Mouse (Mus musculus) testis, adult 2 months (tissue): Measurements from ENCODE around the gene Pofut2. TPM values are rescaled to one million over a fixed set of nuclear protein-coding genes. Genes with fewer than 3 reads are reported as not detected.

Experiments
- H3K27ac ChIP-seq: fragments of 200-500 bp; 2 replicates; pipeline ENCODE4 v1.5.1; 2012; ENCODE audit warnings: low read depth, low read length; ENCODE audit not compliant: control insufficient read depth, insufficient read depth
- H3K27me3 ChIP-seq: fragments of 200-500 bp; 2 replicates; pipeline ENCODE4 v1.6.1; 2012; ENCODE audit warnings: mild to moderate bottlenecking, low read length, moderate library complexity; ENCODE audit not compliant: control insufficient read depth, insufficient read depth
- H3K36me3 ChIP-seq: fragments of 200-500 bp; 2 replicates; pipeline ENCODE4 v1.6.1; 2012; ENCODE audit warnings: mild to moderate bottlenecking, low read length; ENCODE audit not compliant: control insufficient read depth, insufficient read depth
- H3K4me1 ChIP-seq: fragments of 200-500 bp; 2 replicates; pipeline ENCODE4 v1.6.1; 2012; ENCODE audit warnings: low read length; ENCODE audit not compliant: control insufficient read depth, insufficient read depth
- H3K4me3 ChIP-seq: fragments of 200-500 bp; 2 replicates; pipeline ENCODE4 v1.5.1; 2012; ENCODE audit warnings: low read depth, mild to moderate bottlenecking, low read length, moderate library complexity, mixed read lengths; ENCODE audit not compliant: control insufficient read depth
- CTCF ChIP-seq: fragments of 200-500 bp; IDR thresholded peaks from 2 replicates; pipeline ENCODE4 v1.5.1; 2012; ENCODE audit warnings: low read depth, mild to moderate bottlenecking, inconsistent platforms, low read length, moderate library complexity; ENCODE audit not compliant: control insufficient read depth, insufficient read depth, insufficient replicate concordance
- POLR2A ChIP-seq: fragments of 200-500 bp; IDR thresholded peaks from 2 replicates; pipeline ENCODE4 v1.6.1; 2012; ENCODE audit warnings: low read depth, mild to moderate bottlenecking, inconsistent platforms, low read length, moderate library complexity; ENCODE audit not compliant: control insufficient read depth
- polyA plus RNA-seq: library from polyadenylated mRNA; depleted of rRNA; stranded (reverse); fragments of >200 nt; gene quantifications from 2 replicates; pipeline ENCODE4 v1.2.3, GENCODE M21; 2012

Gene Pofut2
- polyA plus RNA-seq, 1 experiment = 54.0 TPM

GRCm38 (mm10) chr10:77244777-77245176 is 14.2 kb upstream of the Pofut2 start:
- Histone ChIP-seq H3K4me3 (no peak overlapping the region), H3K4me1 (no peaks in the 10 kb centered on the region), H3K27ac (no peak overlapping the region), H3K36me3 (no peaks in the 10 kb centered on the region), H3K27me3 (no peaks in the 10 kb centered on the region)
- TF ChIP-seq POLR2A = no peak
- no peak for TF ChIP-seq CTCF

GRCm38 (mm10) chr10:77247048-77247447 is 12.0 kb upstream of the Pofut2 start:
- H3K27ac ChIP-seq = no peak overlapping the region
- no peak overlapping the region for H3K4me3 ChIP-seq
- H3K36me3 ChIP-seq = no peaks in the 10 kb centered on the region
- no peak for TF ChIP-seq POLR2A
- no peak for TF ChIP-seq CTCF
- H3K27me3 ChIP-seq = no peaks in the 10 kb centered on the region
- peaks cover 7% of the 10 kb centered on the region for H3K4me1 ChIP-seq

DNA sequence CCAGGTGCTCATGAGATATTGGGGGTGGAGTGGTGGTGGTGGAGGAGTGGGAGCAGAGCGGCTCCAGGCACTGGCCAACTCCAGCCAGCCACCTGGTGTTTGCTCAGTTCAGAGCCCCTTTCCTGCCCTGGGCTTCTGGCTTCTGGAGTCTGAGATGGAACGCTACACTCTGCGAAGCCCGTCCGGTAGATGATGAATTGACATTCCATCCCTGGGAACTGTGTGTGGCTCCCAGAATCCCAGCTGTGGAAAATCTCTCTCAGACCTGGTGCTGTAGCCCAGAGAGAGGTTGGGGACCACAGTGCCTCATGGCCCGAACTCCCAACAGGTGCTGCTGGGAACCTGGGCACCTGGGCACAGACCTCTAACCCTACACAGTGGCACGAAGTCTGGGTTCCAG is 11.3 kb upstream of the Pofut2 start:
- Histone ChIP-seq H3K27me3 (no peaks in the 10 kb centered on the region), H3K4me1 (peaks cover 7% of the 10 kb centered on the region), H3K4me3 (no peak overlapping the region), H3K36me3 (no peaks in the 10 kb centered on the region), H3K27ac (no peak overlapping the region)
- no peak for TF ChIP-seq POLR2A

- TF ChIP-seq POLR2A = no peak
- no peak; the same call in 1 of the 2 replicates for TF ChIP-seq CTCF
- Histone ChIP-seq H3K36me3 (no peaks in the 10 kb centered on the region), H3K27me3 (no peaks in the 10 kb centered on the region), H3K27ac (no peak overlapping the region), H3K4me3 (no peak overlapping the region), H3K4me1 (peaks cover 7% of the 10 kb centered on the region)
Measured at GRCm38 (mm10) chr10:77251223-77251783, 7.7 kb upstream of the Pofut2 start.

DNA sequence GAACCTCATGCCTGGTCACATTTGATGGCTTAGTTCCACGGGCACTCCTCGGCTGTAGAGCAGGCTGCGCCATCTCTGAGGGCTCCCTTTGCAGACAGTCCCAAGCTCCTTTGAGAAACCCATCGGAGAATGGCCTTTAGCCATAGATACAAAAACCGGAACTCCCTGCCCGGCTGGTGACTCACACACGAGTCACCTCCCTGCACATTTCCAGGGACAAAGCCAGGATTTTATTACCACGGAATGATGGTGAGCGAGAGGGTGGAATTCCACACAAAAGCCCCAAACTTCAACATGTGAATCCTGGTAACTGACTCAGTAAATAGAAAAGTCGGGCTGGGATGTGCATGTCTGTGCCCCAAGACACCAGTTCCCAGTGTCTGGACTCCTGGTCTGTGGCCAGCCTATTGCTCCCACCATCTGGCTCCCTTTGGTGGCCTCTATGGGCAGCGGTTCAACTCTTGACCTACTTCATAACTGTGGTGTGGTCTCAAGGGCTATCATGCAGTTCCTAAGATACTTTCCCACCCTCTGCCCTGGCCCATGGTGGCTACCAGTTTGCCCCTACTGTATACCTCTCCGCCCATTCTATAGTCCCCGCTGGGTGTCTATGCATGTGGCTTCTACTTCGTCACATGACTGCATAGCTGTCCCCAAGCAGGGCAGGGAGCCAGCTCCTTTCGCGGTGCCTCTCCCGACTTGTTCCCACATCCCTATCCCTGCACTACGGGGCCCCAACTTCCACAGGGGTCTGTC is 7.1 kb upstream of the Pofut2 start:
- no peak overlapping the region for H3K4me3 ChIP-seq
- no peaks in the 10 kb centered on the region for H3K36me3 ChIP-seq
- peaks cover 7% of the 10 kb centered on the region for H3K4me1 ChIP-seq
- H3K27me3 ChIP-seq = no peaks in the 10 kb centered on the region
- H3K27ac ChIP-seq = no peak overlapping the region
- TF ChIP-seq POLR2A (no peak), CTCF (no peak)

DNA sequence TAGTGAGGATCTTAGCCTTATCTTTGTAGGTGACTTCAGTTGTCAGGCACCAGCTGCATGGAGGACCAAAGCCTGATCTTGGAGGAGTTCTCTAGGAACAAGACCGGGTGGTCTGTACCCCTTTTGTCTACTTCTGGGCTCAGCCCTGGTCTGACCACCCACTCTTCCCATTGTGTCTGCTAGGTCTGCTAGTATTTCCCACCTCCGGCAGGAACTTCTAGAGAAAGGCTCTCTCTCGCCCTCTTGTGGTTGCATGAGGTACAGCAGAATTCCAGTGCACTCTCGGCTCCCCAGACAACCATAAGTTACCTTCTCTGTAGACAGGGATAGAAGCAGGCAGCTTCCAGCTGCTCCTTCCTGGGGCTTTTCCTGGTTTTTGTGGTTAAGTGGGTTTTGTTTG is 6.2 kb upstream of the Pofut2 start:
- Histone ChIP-seq H3K36me3 (no peaks in the 10 kb centered on the region), H3K27me3 (no peaks in the 10 kb centered on the region), H3K4me1 (peaks cover 7% of the 10 kb centered on the region), H3K4me3 (no peak overlapping the region), H3K27ac (no peak overlapping the region)
- TF ChIP-seq POLR2A = no peak
- peak; percentile 80 for TF ChIP-seq CTCF

- no peak overlapping the region for H3K4me3 ChIP-seq
- H3K4me1 ChIP-seq = peaks cover 9% of the 10 kb centered on the region
- H3K27me3 ChIP-seq = no peaks in the 10 kb centered on the region
- H3K36me3 ChIP-seq = no peaks in the 10 kb centered on the region
- no peak overlapping the region for H3K27ac ChIP-seq
- TF ChIP-seq CTCF = no peak
- no peak for TF ChIP-seq POLR2A
Measured at GRCm38 (mm10) chr10:77255231-77255630, 3.8 kb upstream of the Pofut2 start.
